Mouse (Mus musculus) intestine, embryonic 16.5 days (tissue): ENCODE results near the gene Gm17416. TPM values are rescaled to one million over a fixed set of nuclear protein-coding genes. Genes with fewer than 3 reads are reported as not detected.

Source experiments
- polyA plus RNA-seq: library from polyadenylated mRNA; unstranded; fragments of >200 nt; fragmentation: Nextera tagmentation; extraction: Ambion mirVana; gene quantifications from 2 replicates; pipeline ENCODE4 v1.2.1, GENCODE M21; 2015

Gm17416 gene
- polyA plus RNA-seq, 1 experiment from 2014 or later: not detected

Other genes starting within 250 kb of the Gm17416 start
- 82.5 and 83.2 TPM in 2 replicates for gene Rbck1, start 236.7 kb upstream of the Gm17416 start, polyA plus RNA-seq
- gene Trib3, start 225.3 kb upstream of the Gm17416 start, polyA plus RNA-seq: 4.4 and 7.1 TPM in 2 replicates
- gene Nrsn2, start 192.7 kb upstream of the Gm17416 start, polyA plus RNA-seq: 2.5 and 2.7 TPM in 2 replicates
- 3.5 and 3.6 TPM in 2 replicates for gene Sox12, start 171.3 kb upstream of the Gm17416 start, polyA plus RNA-seq
- 20.7 and 21.2 TPM in 2 replicates for gene Zcchc3, start 154.3 kb upstream of the Gm17416 start, polyA plus RNA-seq
- gene 6820408C15Rik, start 153.8 kb upstream of the Gm17416 start, polyA plus RNA-seq: 0.54 and 0.79 TPM in 2 replicates
- gene Defb23, start 104.7 kb upstream of the Gm17416 start, polyA plus RNA-seq: not detected in 2 replicates
- not detected in 2 replicates for gene Defb20, start 92.3 kb upstream of the Gm17416 start, polyA plus RNA-seq
- gene Defb22, start 79.2 kb upstream of the Gm17416 start, polyA plus RNA-seq: not detected in 2 replicates
- not detected in 2 replicates for gene Defb26, start 57.6 kb upstream of the Gm17416 start, polyA plus RNA-seq
- gene Defb28, start 51.1 kb upstream of the Gm17416 start, polyA plus RNA-seq: not detected in 2 replicates
- gene Defb29, start 29.2 kb upstream of the Gm17416 start, polyA plus RNA-seq: not detected in 2 replicates
- gene Defb21, start 3.4 kb downstream of the Gm17416 start, polyA plus RNA-seq: not detected in 2 replicates
- gene Defb19, start 11.0 kb downstream of the Gm17416 start, polyA plus RNA-seq: not detected in 2 replicates
- not detected in 2 replicates for gene Defb45, start 30.1 kb downstream of the Gm17416 start, polyA plus RNA-seq
- not detected in 2 replicates for gene Defb36, start 35.0 kb downstream of the Gm17416 start, polyA plus RNA-seq
- gene Defb25, start 53.7 kb downstream of the Gm17416 start, polyA plus RNA-seq: 0.61 and 1.5 TPM in 2 replicates
- gene Rem1, start 57.6 kb downstream of the Gm17416 start, polyA plus RNA-seq: 9.4 and 10.2 TPM in 2 replicates
- 116 and 119 TPM in 2 replicates for gene H13, start 100.1 kb downstream of the Gm17416 start, polyA plus RNA-seq
- 18.9 and 25.1 TPM in 2 replicates for gene Mcts2, start 117.7 kb downstream of the Gm17416 start, polyA plus RNA-seq
- 96.1 and 107 TPM in 2 replicates for gene Id1, start 166.9 kb downstream of the Gm17416 start, polyA plus RNA-seq
- 14.8 and 15.3 TPM in 2 replicates for gene Cox4i2, start 184.8 kb downstream of the Gm17416 start, polyA plus RNA-seq